Mouse (Mus musculus) kidney, embryonic 16.5 days (tissue): ENCODE results near the gene Ndufaf2. TPM values are rescaled to one million over a fixed set of nuclear protein-coding genes. Genes with fewer than 3 reads are reported as not detected.

Source experiments
- ATAC-seq: fragments of 200-750 bp; cut with Nextera tagmentation; 2 replicates; pipeline ENCODE4 v1.8.0; 2017; ENCODE audit warnings: moderate TSS enrichment; ENCODE audit not compliant: low FRiP score, low TSS enrichment
- H3K27ac ChIP-seq: fragments of 300-500 bp; sonication (generic); 2 replicates; pipeline ENCODE4 v1.5.1; 2014; ENCODE audit warnings: low read length
- H3K27me3 ChIP-seq: fragments of 300-500 bp; sonication (generic); 2 replicates; pipeline ENCODE4 v1.6.1; 2014; ENCODE audit warnings: low read length, control low read depth, mixed read lengths; ENCODE audit not compliant: insufficient read depth
- H3K36me3 ChIP-seq: fragments of 300-500 bp; sonication (generic); 2 replicates; pipeline ENCODE4 v1.6.1; 2014; ENCODE audit warnings: low read length, control low read depth, mixed read lengths; ENCODE audit not compliant: insufficient read depth
- H3K4me1 ChIP-seq: fragments of 300-500 bp; sonication (generic); 2 replicates; pipeline ENCODE4 v1.6.1; 2014; ENCODE audit warnings: low read length, control low read depth, mixed read lengths; ENCODE audit not compliant: insufficient read depth
- H3K4me2 ChIP-seq: fragments of 300-500 bp; sonication (generic); replicated peaks from 2 replicates; pipeline ENCODE4 v1.6.1; 2014; ENCODE audit warnings: low read depth, low read length
- H3K4me3 ChIP-seq: fragments of 300-500 bp; sonication (generic); 2 replicates; pipeline ENCODE4 v1.5.1; 2014; ENCODE audit warnings: mild to moderate bottlenecking, low read length
- H3K9ac ChIP-seq: fragments of 300-500 bp; sonication (generic); replicated peaks from 2 replicates; pipeline ENCODE4 v1.6.1; 2014; ENCODE audit warnings: low read length
- H3K9me3 ChIP-seq: fragments of 300-500 bp; sonication (generic); 2 replicates; pipeline ENCODE4 v1.6.1; 2016; ENCODE audit warnings: low read length, control low read depth
- WGBS: fragments of 180-500 bp; shearing (Covaris S2); extraction: QIAGEN DNeasy Blood & Tissue Kit; methylation state at CpG from one replicate; pipeline ENCODE4 v1.1.7; 2014; 5-methylcytosine and 5-hydroxymethylcytosine counted together
- polyA plus RNA-seq: library from polyadenylated mRNA; unstranded; fragments of >200 nt; fragmentation: Nextera tagmentation; extraction: Ambion mirVana; gene quantifications from 2 replicates; pipeline ENCODE4 v1.2.1, GENCODE M21; 2015

Gene Ndufaf2
- polyA plus RNA-seq, 1 experiment from 2014 or later: 72.6 TPM

GRCm38 (mm10) chr13:108046891-108047290 lies 111.5 kb downstream of the Ndufaf2 start:
- no peak overlapping the region for H3K4me3 ChIP-seq
- ATAC-seq: no peak
- no peaks in the 10 kb centered on the region for H3K27me3 ChIP-seq
- H3K9me3 ChIP-seq: no peaks in the 10 kb centered on the region
- H3K27ac ChIP-seq: no peak overlapping the region
- WGBS: 51% methylated on average over 6 of the region's 6 CpGs
- H3K4me2 ChIP-seq: no peak overlapping the region
- H3K4me1 ChIP-seq: peaks cover 23% of the 10 kb centered on the region
- no peak overlapping the region for H3K9ac ChIP-seq
- peaks cover 11% of the 10 kb centered on the region for H3K36me3 ChIP-seq

GRCm38 (mm10) chr13:108046071-108046470 lies 112.4 kb downstream of the Ndufaf2 start:
- 95% methylated on average over 3 of the region's 3 CpGs for WGBS
- ATAC-seq: no peak
- H3K4me3 ChIP-seq: 0 out of 2 replicates have a peak overlapping the region, but pooled peaks have one; percentile 15
- H3K4me2 ChIP-seq: peak overlapping the region; percentile 42; the same call in 1 of the 2 replicates
- no peaks in the 10 kb centered on the region for H3K9me3 ChIP-seq
- H3K4me1 ChIP-seq: peaks cover 29% of the 10 kb centered on the region
- no peaks in the 10 kb centered on the region for H3K27me3 ChIP-seq
- H3K27ac ChIP-seq: no peak overlapping the region
- no peak overlapping the region; the same call in 1 of the 2 replicates for H3K9ac ChIP-seq
- peaks cover 11% of the 10 kb centered on the region for H3K36me3 ChIP-seq

- Histone ChIP-seq H3K9me3 (no peaks in the 10 kb centered on the region), H3K27ac (no peak overlapping the region), H3K4me1 (peaks cover 33% of the 10 kb centered on the region), H3K9ac (no peak overlapping the region; the same call in 1 of the 2 replicates), H3K4me3 (peak overlapping the region; percentile 15; the same call in 1 of the 2 replicates), H3K4me2 (peak overlapping the region; percentile 42), H3K27me3 (no peaks in the 10 kb centered on the region), H3K36me3 (peaks cover 11% of the 10 kb centered on the region)
- WGBS: 85% methylated on average over 3 of the region's 3 CpGs
- no peak for ATAC-seq
These were observed 112.8 kb downstream of the Ndufaf2 start for GRCm38 (mm10) chr13:108045646-108046045.

GRCm38 (mm10) chr13:108044222-108044941 lies 114.0 kb downstream of the Ndufaf2 start, which contains the start of gene Smim15:
Smim15 (plus strand) TSS chr13:108044446.
- Histone ChIP-seq H3K9me3 (no peaks in the 10 kb centered on the region), H3K36me3 (peaks cover 11% of the 10 kb centered on the region), H3K4me2 (peak within 1 kb of the TSS; percentile 68), H3K9ac (peak within 1 kb of the TSS; percentile 79), H3K4me1 (peaks cover 37% of the 10 kb centered on the region), H3K27me3 (no peaks in the 10 kb centered on the region), H3K27ac (peak within 1 kb of the TSS; percentile 99), H3K4me3 (peak within 1 kb of the TSS; percentile 62)
- peak; percentile 96 for ATAC-seq
- WGBS: under 1% methylated on average over 71 of the region's 71 CpGs

- Histone ChIP-seq H3K36me3 (peaks cover 11% of the 10 kb centered on the region), H3K9ac (peak overlapping the region; percentile 79), H3K9me3 (no peaks in the 10 kb centered on the region), H3K27me3 (no peaks in the 10 kb centered on the region), H3K4me1 (peaks cover 39% of the 10 kb centered on the region), H3K4me3 (peak overlapping the region; percentile 62), H3K4me2 (peak overlapping the region; percentile 52), H3K27ac (peak overlapping the region; percentile 99)
- 2% methylated on average over 23 of the region's 23 CpGs for WGBS
- ATAC-seq: peak; percentile 63
These were observed 114.8 kb downstream of the Ndufaf2 start for GRCm38 (mm10) chr13:108043431-108044221.

- Histone ChIP-seq H3K4me1 (peaks cover 37% of the 10 kb centered on the region), H3K9ac (no peak overlapping the region), H3K27ac (no peak overlapping the region), H3K27me3 (no peaks in the 10 kb centered on the region), H3K9me3 (no peaks in the 10 kb centered on the region), H3K36me3 (no peaks in the 10 kb centered on the region), H3K4me2 (peak overlapping the region; percentile 28; the same call in 1 of the 2 replicates), H3K4me3 (no peak overlapping the region)
- 3% methylated on average over 7 of the region's 7 CpGs for WGBS
- ATAC-seq: no peak
These were observed 117.1 kb downstream of the Ndufaf2 start for GRCm38 (mm10) chr13:108041358-108041757.

- WGBS: 77% methylated on average over 3 of the region's 3 CpGs
These were observed 118.0 kb downstream of the Ndufaf2 start for GRCm38 (mm10) chr13:108040451-108040850.

GRCm38 (mm10) chr13:108039902-108040301 lies 118.5 kb downstream of the Ndufaf2 start:
- peak overlapping the region; percentile 35; the same call in 1 of the 2 replicates for H3K27ac ChIP-seq
- WGBS: 70% methylated on average over 9 of the region's 9 CpGs

More at GRCm38 (mm10) chr13:108040451-108040850, 118.0 kb downstream of the Ndufaf2 start:
- no peak for ATAC-seq
- H3K9me3 ChIP-seq: no peaks in the 10 kb centered on the region
- H3K9ac ChIP-seq: no peak overlapping the region
- H3K27ac ChIP-seq: no peak overlapping the region
- no peaks in the 10 kb centered on the region for H3K36me3 ChIP-seq
- H3K4me1 ChIP-seq: peaks cover 31% of the 10 kb centered on the region
- H3K4me2 ChIP-seq: no peak overlapping the region
- no peaks in the 10 kb centered on the region for H3K27me3 ChIP-seq
- no peak overlapping the region for H3K4me3 ChIP-seq

GRCm38 (mm10) chr13:108039375-108039774 lies 119.0 kb downstream of the Ndufaf2 start:
- WGBS: 51% methylated on average over 6 of the region's 6 CpGs
- Histone ChIP-seq H3K4me2 (no peak overlapping the region), H3K27me3 (no peaks in the 10 kb centered on the region), H3K9me3 (no peaks in the 10 kb centered on the region), H3K9ac (no peak overlapping the region), H3K36me3 (no peaks in the 10 kb centered on the region), H3K4me3 (no peak overlapping the region), H3K4me1 (peaks cover 28% of the 10 kb centered on the region), H3K27ac (peak overlapping the region; percentile 35; the same call in 1 of the 2 replicates)
- ATAC-seq: no peak

More at GRCm38 (mm10) chr13:108039902-108040301, 118.5 kb downstream of the Ndufaf2 start:
- no peak for ATAC-seq
- Histone ChIP-seq H3K4me2 (no peak overlapping the region), H3K27me3 (no peaks in the 10 kb centered on the region), H3K4me3 (no peak overlapping the region), H3K9ac (no peak overlapping the region), H3K36me3 (no peaks in the 10 kb centered on the region), H3K4me1 (peaks cover 28% of the 10 kb centered on the region), H3K9me3 (no peaks in the 10 kb centered on the region)
